Mouse (Mus musculus) MEL (cell line): ENCODE results near the gene Dnah14.

Source experiments
- CTCF ChIP-seq, 3 experiments: IDR thresholded peaks in 2 of 3; conservative IDR thresholded peaks in 1 of 3; 2 replicates each; pipeline ENCODE4 v1.5.1; 2011 to 2012; ENCODE audit warnings: low read length in 3 of 3, low read depth in 2 of 3, mild to moderate bottlenecking in 2 of 3, improper control_type of control experiment in 1 of 3, inconsistent platforms in 1 of 3, mixed read lengths in 1 of 3, moderate library complexity in 1 of 3; ENCODE audit not compliant: control insufficient read depth in 1 of 3, insufficient read depth in 1 of 3, poor library complexity in 1 of 3, severe bottlenecking in 1 of 3
- E2F4 ChIP-seq: IDR thresholded peaks from 2 replicates; pipeline ENCODE4 v1.6.1; 2011; ENCODE audit warnings: low read depth, low read length, improper control_type of control experiment, borderline replicate concordance
- POLR2A ChIP-seq, 2 experiments: IDR thresholded peaks; 2 replicates each; pipeline ENCODE4 v1.6.1; 2011 to 2012; ENCODE audit warnings: low read length in 2 of 2, mild to moderate bottlenecking in 2 of 2, control low read depth in 1 of 2, improper control_type of control experiment in 1 of 2, low read depth in 1 of 2, moderate library complexity in 1 of 2; ENCODE audit not compliant: control insufficient read depth in 1 of 2, insufficient read depth in 1 of 2, poor library complexity in 1 of 2
- POLR2AphosphoS2 ChIP-seq: IDR thresholded peaks from 2 replicates; pipeline ENCODE4 v1.6.1; 2011; ENCODE audit warnings: low read length, improper control_type of control experiment
- ZKSCAN1 ChIP-seq: IDR thresholded peaks from 2 replicates; pipeline ENCODE4 v1.6.1; 2012; ENCODE audit warnings: low read depth, mild to moderate bottlenecking, inconsistent platforms, low read length, improper control_type of control experiment, moderate library complexity

DNA sequence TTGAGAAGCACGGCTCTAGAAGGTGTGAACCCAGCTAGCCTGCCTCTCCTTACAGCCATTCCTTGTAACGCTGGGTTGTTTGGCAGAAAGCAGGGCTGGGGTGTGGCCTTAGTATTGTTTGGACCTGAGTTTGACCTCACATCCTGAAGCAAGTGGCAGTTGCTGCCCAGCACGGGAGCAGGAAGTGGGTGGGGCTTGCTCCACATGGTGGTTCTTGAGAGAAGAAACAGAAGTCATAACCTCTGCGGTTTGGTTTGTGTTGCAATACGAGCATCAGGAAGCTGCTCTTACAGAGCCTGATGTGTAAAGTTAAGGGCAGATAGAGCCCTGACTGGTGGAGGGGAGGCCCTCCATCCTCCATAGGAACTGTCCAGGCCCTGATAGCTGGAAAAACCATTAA lies 284.3 kb downstream of the Dnah14 start:
- no peak for TF ChIP-seq ZKSCAN1
- TF ChIP-seq CTCF (IDR thresholded peaks at IDR 0.05 in 2 of 3, conservative IDR thresholded peaks at IDR 0.05 in 1 of 3; ENCODE audit: control insufficient read depth in 1 of 3, insufficient read depth in 1 of 3, low read depth in 2 of 3, low read length in 3 of 3, poor library complexity in 1 of 3, severe bottlenecking in 1 of 3) = no peak
- no peak for TF ChIP-seq POLR2AphosphoS2
- no peak; a peak in 1 of 4 replicates for TF ChIP-seq POLR2A (IDR thresholded peaks at IDR 0.05; ENCODE audit: control insufficient read depth in 1 of 2, insufficient read depth in 1 of 2, low read depth in 1 of 2, low read length in 2 of 2, poor library complexity in 1 of 2)
- no peak for TF ChIP-seq E2F4
